Mouse (Mus musculus) forebrain, embryonic 13.5 days (tissue): Measurements from ENCODE around the gene Fam166b. TPM values are rescaled to one million over a fixed set of nuclear protein-coding genes. Genes with fewer than 3 reads are reported as not detected.

ENCODE experiments used
- ATAC-seq: fragments of 200-750 bp; cut with Nextera tagmentation; 2 replicates; pipeline ENCODE4 v1.8.0; 2017
- H3K27ac ChIP-seq: fragments of 300-500 bp; sonication (generic); 2 replicates; pipeline ENCODE4 v1.5.1; 2015; ENCODE audit warnings: inconsistent platforms, mild to moderate bottlenecking, moderate library complexity
- H3K27me3 ChIP-seq: fragments of 300-500 bp; sonication (generic); 2 replicates; pipeline ENCODE4 v1.6.1; 2015; ENCODE audit warnings: mild to moderate bottlenecking, inconsistent platforms
- H3K36me3 ChIP-seq: fragments of 300-500 bp; sonication (generic); 2 replicates; pipeline ENCODE4 v1.6.1; 2015; ENCODE audit warnings: mild to moderate bottlenecking, inconsistent platforms; ENCODE audit not compliant: poor library complexity, severe bottlenecking
- H3K4me1 ChIP-seq: fragments of 300-500 bp; sonication (generic); 2 replicates; pipeline ENCODE4 v1.6.1; 2015; ENCODE audit warnings: inconsistent platforms
- H3K4me2 ChIP-seq: fragments of 300-500 bp; sonication (generic); 2 replicates; pipeline ENCODE4 v1.6.1; 2015; ENCODE audit warnings: inconsistent platforms, mild to moderate bottlenecking, moderate library complexity
- H3K4me3 ChIP-seq: fragments of 300-500 bp; sonication (generic); 2 replicates; pipeline ENCODE4 v1.5.1; 2015; ENCODE audit warnings: mild to moderate bottlenecking, inconsistent platforms
- H3K9ac ChIP-seq: fragments of 300-500 bp; sonication (generic); 2 replicates; pipeline ENCODE4 v1.6.1; 2015; ENCODE audit warnings: mild to moderate bottlenecking, inconsistent platforms
- H3K9me3 ChIP-seq: fragments of 300-500 bp; sonication (generic); replicated peaks from 2 replicates; pipeline ENCODE4 v1.6.1; 2016; ENCODE audit warnings: inconsistent platforms
- WGBS: fragments of 180-500 bp; shearing (Covaris S2); methylation state at CpG from one replicate; pipeline ENCODE4 v1.1.7; 2015; 5-methylcytosine and 5-hydroxymethylcytosine counted together
- polyA plus RNA-seq: library from polyadenylated mRNA; unstranded; fragments of >200 nt; fragmentation: Nextera tagmentation; extraction: Ambion mirVana; gene quantifications from 2 replicates; pipeline ENCODE4 v1.2.1, GENCODE M21; 2015

The Fam166b gene
- polyA plus RNA-seq, 1 experiment from 2014 or later, result 0.31 TPM

DNA sequence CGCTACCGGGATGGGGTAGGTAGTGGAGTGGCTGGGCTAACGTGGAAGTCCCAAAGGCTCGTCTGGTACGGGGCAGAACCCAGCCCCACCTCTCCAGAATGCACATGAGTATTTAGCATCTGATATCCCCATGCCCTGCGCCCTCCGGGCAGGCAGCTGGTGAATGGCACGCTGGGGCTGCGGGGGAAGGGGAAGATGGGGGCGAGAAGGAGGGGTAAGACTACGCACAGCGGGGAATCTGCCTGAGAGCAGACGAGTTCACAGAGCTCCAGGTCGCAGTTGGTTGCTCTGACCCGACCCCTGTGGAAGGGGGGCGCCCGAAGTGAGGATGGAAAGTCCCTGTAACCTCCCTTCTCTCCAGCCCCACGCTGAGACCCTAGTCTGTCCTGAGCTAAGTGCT is 24.5 kb upstream of the Fam166b start:
- Histone ChIP-seq H3K27me3 (peaks cover 26% of the 10 kb centered on the region), H3K27ac (no peak overlapping the region), H3K4me1 (peaks cover 11% of the 10 kb centered on the region), H3K9me3 (no peaks in the 10 kb centered on the region), H3K4me3 (peak overlapping the region; percentile 16), H3K9ac (peak overlapping the region; percentile 46; the same call in 1 of the 2 replicates), H3K4me2 (peak overlapping the region; percentile 54), H3K36me3 (peaks cover 3% of the 10 kb centered on the region)
- 0% methylated on average over 17 of the region's 18 CpGs for WGBS
- no peak for ATAC-seq

DNA sequence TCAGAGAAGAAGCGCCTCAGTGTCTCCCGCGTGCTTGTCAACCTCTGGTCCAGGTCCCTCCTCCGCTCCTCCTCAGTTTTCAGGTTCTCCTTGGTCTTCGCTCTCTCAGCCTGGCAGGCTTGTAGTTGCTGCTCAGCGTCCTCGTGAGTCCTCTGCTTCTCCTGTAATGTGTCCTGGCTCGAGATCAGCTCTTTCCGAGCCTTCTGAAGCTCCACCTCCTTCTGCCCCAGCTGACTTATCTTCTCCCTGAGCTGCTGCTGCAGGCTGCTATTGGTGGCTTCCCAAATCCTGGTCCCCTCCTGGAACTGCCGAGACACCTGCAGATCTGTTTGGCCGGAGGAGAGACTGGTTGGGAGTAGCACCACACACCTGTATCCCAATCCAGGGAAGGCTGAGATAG is 23.4 kb upstream of the Fam166b start:
- H3K36me3 ChIP-seq, result peaks cover 14% of the 10 kb centered on the region
- peaks cover 11% of the 10 kb centered on the region for H3K4me1 ChIP-seq
- no peak overlapping the region for H3K4me2 ChIP-seq
- WGBS, result 56% methylated on average over 11 of the region's 11 CpGs
- no peak overlapping the region for H3K4me3 ChIP-seq
- H3K9ac ChIP-seq, result no peak overlapping the region
- H3K27ac ChIP-seq, result no peak overlapping the region
- no peaks in the 10 kb centered on the region for H3K9me3 ChIP-seq
- no peak for ATAC-seq
- H3K27me3 ChIP-seq, result peaks cover 26% of the 10 kb centered on the region

DNA sequence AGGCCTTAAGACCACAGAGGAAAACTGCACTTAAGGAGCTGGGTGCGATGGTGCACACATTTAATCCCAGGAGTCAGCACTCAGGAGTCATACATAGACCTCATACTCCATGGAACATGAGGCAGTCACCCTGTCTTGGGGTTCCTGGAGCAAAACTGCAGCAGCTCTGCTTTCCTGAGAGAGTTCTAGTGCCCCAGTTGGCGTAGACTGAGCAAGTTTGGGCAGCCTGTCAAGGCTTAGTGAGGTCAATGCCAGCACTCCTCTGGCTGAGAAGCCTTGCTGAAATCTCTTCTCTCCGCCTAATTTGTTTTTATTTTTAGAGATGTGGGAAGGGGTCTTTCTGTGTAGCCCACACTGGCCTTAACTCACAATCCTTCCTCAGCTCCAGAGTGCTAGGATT is 19.6 kb upstream of the Fam166b start:
- no peak overlapping the region for H3K27ac ChIP-seq
- H3K4me1 ChIP-seq, result peaks cover 20% of the 10 kb centered on the region
- no peak overlapping the region for H3K4me3 ChIP-seq
- no peak overlapping the region for H3K9ac ChIP-seq
- WGBS, result 90% methylated on average over 3 of the region's 3 CpGs
- H3K36me3 ChIP-seq, result peaks cover 43% of the 10 kb centered on the region
- no peaks in the 10 kb centered on the region for H3K9me3 ChIP-seq
- H3K4me2 ChIP-seq, result no peak overlapping the region
- H3K27me3 ChIP-seq, result peaks cover 13% of the 10 kb centered on the region
- no peak for ATAC-seq

DNA sequence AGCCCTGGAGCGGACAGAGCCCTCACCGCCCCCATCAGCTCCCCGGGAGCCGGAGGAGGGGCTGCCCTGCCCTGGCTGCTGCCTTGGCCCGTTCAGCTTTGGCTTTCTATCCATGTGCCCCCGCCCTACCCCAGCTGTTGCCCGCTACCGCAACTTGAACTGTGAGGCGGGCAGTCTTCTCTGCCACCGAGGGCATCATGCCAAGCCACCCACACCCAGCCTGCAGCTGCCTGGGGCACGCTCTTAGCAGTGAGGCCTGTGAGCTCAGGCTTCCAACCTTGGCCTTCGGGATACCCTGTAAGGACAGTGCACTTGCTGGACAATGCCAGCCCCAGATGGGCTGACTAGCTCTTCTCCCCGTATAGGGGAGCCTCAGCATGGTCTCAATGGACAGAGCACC is 18.3 kb upstream of the Fam166b start:
- Histone ChIP-seq H3K36me3 (peaks cover 43% of the 10 kb centered on the region), H3K4me1 (peaks cover 16% of the 10 kb centered on the region), H3K4me2 (no peak overlapping the region), H3K27ac (no peak overlapping the region), H3K27me3 (peaks cover under 1% of the 10 kb centered on the region; the same call in 1 of the 2 replicates), H3K9me3 (no peaks in the 10 kb centered on the region), H3K9ac (no peak overlapping the region), H3K4me3 (no peak overlapping the region)
- WGBS, result 88% methylated on average over 13 of the region's 13 CpGs
- ATAC-seq, result no peak

DNA sequence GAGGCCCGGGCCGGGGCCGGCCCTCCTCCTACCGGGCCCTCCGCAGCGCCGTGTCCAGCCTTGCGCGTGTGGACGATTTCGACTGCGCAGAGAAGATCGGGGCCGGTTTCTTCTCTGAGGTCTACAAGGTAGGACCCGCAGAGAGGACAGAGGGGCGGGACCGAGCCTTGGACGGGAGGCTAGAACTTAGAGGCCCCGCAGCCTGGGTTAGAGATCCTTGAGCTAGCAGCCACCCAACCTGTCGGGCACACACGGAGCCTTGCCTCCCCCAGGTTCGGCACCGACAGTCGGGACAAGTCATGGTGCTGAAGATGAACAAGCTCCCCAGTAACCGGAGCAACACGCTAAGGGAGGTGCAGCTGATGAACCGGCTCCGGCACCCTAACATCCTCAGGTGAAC is 14.6 kb upstream of the Fam166b start:
- Histone ChIP-seq H3K36me3 (peaks cover 41% of the 10 kb centered on the region), H3K4me1 (peaks cover 16% of the 10 kb centered on the region), H3K9ac (peak overlapping the region; percentile 98), H3K9me3 (no peaks in the 10 kb centered on the region), H3K4me3 (peak overlapping the region; percentile 88), H3K27me3 (no peaks in the 10 kb centered on the region), H3K4me2 (peak overlapping the region; percentile 79), H3K27ac (peak overlapping the region; percentile 95)
- under 1% methylated on average over 28 of the region's 28 CpGs for WGBS
- no peak for ATAC-seq

DNA sequence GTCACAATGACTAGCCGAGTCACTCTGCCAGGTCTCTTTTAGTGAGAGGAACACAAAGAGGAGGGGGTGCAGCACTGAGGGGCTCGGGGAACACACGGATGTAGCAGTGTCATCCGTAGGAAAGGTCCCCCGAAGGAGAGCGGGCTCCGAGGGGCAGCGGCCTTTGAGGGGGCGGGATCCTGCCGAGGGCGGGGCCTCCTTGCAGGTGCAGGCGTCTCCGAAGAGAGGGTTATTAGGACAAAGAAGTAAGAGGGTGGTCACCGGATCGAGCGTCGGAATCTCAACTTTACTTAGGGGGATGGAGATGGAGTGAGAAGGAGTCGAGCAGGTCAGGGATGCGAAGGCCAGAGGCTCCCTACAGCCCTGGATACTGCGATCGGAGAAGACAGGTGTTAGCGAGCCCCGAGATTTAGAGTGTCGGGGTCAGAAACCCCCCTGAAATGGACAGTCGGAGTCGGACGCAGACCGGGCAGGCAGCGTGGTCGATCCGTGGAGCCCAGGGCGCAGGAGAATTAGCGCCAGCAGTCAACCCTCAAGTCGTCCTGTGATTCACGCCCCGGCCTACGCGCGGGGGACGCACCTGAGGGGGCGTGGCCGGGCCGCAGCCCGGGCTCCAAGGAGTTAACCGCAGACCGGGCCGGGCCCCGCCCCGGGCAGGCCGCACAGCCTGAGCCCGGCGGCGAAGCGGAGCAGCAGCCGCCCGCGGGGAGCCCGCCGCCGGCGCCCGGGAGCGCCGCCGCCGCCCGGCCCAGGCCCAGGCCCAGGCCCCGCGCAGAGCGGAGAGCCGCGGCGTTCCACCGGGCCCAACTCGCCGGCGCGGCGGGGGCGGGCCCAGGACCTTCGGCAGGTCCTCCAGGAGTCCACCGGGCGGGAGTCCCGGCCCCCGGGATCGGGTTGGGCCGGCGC is 13.8 kb upstream of the Fam166b start:
- H3K9me3 ChIP-seq, result no peaks in the 10 kb centered on the region
- H3K27me3 ChIP-seq, result no peaks in the 10 kb centered on the region
- WGBS, result under 1% methylated on average over 64 of the region's 88 CpGs
- peak overlapping the region; percentile 88 for H3K4me3 ChIP-seq
- peak overlapping the region; percentile 98 for H3K9ac ChIP-seq
- H3K27ac ChIP-seq, result peak overlapping the region; percentile 95
- peak overlapping the region; percentile 79 for H3K4me2 ChIP-seq
- H3K36me3 ChIP-seq, result peaks cover 33% of the 10 kb centered on the region
- H3K4me1 ChIP-seq, result peaks cover 16% of the 10 kb centered on the region
- peak; percentile 77 for ATAC-seq

DNA sequence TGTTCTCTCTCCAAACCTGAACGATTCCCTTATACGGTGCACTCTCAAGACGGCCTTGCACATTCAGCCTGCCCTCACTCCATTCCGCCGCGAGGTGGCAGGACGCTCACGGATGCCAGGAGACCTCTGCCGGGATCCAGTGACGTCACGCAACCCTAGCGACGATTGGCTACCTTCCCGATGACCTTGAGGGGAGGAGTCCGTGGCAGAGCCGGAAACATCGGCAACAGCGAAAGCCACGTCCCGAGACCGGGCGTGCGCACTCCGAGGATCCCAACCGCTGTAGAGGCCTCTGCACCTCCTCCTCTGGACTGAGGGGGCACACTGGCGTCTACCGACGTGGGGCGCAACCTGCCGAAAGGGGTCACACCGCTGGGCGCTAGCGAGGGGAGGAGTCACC is 13.1 kb upstream of the Fam166b start:
- H3K36me3 ChIP-seq, result peaks cover 27% of the 10 kb centered on the region
- peaks cover 16% of the 10 kb centered on the region for H3K4me1 ChIP-seq
- peak overlapping the region; percentile 79 for H3K4me2 ChIP-seq
- no peaks in the 10 kb centered on the region for H3K27me3 ChIP-seq
- under 1% methylated on average over 33 of the region's 33 CpGs for WGBS
- H3K4me3 ChIP-seq, result peak overlapping the region; percentile 88
- H3K9ac ChIP-seq, result peak overlapping the region; percentile 98
- H3K27ac ChIP-seq, result peak overlapping the region; percentile 95
- no peaks in the 10 kb centered on the region for H3K9me3 ChIP-seq
- peak; percentile 95 for ATAC-seq

DNA sequence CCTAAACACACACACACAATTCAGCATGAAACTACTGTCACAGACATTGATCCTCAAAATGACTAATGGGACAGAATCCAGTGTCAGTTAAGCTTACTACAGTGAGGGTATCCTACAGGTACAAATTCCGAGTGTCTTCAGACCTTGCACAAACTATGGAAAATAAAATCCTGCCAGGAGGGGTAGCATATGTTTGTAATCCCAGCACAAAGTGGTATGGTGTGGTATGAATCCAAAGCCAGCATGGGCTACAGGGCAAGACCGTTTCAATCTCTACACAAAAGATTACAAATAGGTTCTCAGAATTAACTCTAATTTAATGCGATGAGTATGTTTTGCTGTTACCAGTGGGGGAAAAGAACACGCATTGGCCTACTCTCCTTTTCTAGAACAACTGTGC is 12.7 kb upstream of the Fam166b start, which contains the start of gene Tesk1:
Gene Tesk1 (plus strand): TSS at position 301 of the 400 bp plus-strand sequence.
- Histone ChIP-seq H3K36me3 (peaks cover 23% of the 10 kb centered on the region), H3K4me1 (peaks cover 16% of the 10 kb centered on the region), H3K4me3 (peak within 1 kb of the TSS; percentile 88), H3K27ac (peak within 1 kb of the TSS; percentile 95), H3K9ac (peak within 1 kb of the TSS; percentile 98), H3K27me3 (no peaks in the 10 kb centered on the region), H3K4me2 (peak within 1 kb of the TSS; percentile 79), H3K9me3 (no peaks in the 10 kb centered on the region)
- 26% methylated on average over 4 of the region's 4 CpGs for WGBS
- ATAC-seq, result peak; percentile 6

DNA sequence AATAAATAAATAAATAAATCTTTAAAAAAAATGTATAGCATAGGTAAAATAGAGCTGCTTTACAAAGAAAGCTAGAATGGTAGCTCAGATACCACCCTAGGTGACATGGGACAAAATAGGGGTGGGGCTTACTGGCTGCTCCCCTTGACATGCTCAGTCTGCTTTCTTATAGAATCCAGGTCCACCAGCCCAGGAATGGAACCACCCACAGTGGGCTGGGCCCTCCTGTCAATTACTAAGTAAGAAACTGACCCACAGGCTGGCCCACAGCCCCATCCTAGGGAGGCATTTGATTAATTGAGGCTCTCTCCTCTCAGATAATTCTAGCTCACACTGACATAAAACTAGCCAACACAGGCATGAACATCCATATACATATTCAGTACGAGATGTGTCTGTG is 3.9 kb upstream of the Fam166b start:
- H3K4me2 ChIP-seq, result no peak overlapping the region
- no peaks in the 10 kb centered on the region for H3K36me3 ChIP-seq
- no peak overlapping the region for H3K27ac ChIP-seq
- ATAC-seq, result no peak
- H3K9ac ChIP-seq, result no peak overlapping the region
- H3K4me1 ChIP-seq, result peaks cover 12% of the 10 kb centered on the region
- 84% methylated on average over 1 of the region's 1 CpGs for WGBS
- H3K4me3 ChIP-seq, result no peak overlapping the region
- H3K9me3 ChIP-seq, result no peaks in the 10 kb centered on the region
- H3K27me3 ChIP-seq, result peaks cover 19% of the 10 kb centered on the region

DNA sequence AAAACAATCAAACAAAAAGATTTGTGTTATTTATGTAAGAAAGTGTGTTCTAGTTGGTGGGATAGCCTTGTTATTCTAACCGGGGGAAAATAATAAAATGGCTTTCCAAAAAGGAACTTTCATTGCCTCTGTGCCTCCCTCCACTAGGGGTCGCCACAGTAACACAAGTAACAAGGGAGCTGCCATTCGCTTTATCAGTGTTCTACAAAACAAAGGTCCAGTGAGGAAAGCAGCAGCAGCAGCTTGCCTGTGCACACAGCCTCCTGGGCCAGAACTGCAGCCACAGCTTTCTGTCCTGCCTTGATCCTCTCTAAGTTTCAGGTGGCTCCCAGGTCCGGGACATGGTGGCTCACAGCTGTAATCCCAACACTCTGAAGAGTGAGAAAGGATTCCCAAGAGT is 2.8 kb upstream of the Fam166b start:
- H3K36me3 ChIP-seq, result peaks cover 6% of the 10 kb centered on the region
- no peaks in the 10 kb centered on the region for H3K9me3 ChIP-seq
- peaks cover 17% of the 10 kb centered on the region for H3K4me1 ChIP-seq
- WGBS, result 0% methylated on average over 4 of the region's 4 CpGs
- no peak overlapping the region for H3K9ac ChIP-seq
- no peak overlapping the region for H3K4me2 ChIP-seq
- ATAC-seq, result peak; percentile 63
- H3K4me3 ChIP-seq, result no peak overlapping the region
- peak overlapping the region; percentile 78 for H3K27ac ChIP-seq
- H3K27me3 ChIP-seq, result peaks cover 30% of the 10 kb centered on the region

DNA sequence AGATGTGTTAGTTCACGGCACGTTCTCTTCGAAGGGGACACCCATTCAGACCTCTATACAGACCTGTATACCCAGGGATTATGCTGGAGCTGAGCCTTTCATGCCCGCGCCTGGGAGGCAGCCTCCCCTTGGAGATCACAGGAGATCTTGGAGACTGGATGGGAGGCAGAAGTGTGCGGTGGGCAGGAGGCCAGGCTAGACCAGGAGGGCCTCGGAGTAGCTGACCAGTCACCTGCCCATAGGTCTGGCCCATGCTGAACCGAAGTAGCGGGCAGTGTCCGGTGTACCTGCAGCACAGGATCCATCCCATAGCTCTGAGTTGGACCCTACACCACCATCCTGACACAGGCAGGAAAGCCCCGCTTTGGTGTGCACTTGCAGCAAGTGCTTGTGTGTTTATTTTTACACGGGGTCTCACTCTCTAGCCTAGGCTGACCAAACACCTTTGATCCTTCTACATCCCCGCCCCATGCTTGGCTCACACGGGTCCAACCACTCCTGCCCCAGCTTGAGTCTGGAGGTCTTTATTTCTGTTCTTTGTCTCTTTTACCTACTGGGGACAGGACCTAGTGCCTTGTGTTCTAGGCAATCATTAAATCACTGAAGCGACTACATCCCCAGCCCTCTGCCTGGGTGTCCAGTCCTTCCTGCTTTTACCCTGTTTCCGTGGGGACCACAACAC is 613 bp downstream of the Fam166b start:
- H3K9ac ChIP-seq, result peak overlapping the region; percentile 43; the same call in 1 of the 2 replicates
- no peak overlapping the region for H3K27ac ChIP-seq
- no peak overlapping the region for H3K4me3 ChIP-seq
- ATAC-seq, result no peak
- H3K9me3 ChIP-seq, result no peaks in the 10 kb centered on the region
- peaks cover 25% of the 10 kb centered on the region for H3K4me1 ChIP-seq
- H3K4me2 ChIP-seq, result no peak overlapping the region
- peaks cover 63% of the 10 kb centered on the region for H3K27me3 ChIP-seq
- H3K36me3 ChIP-seq, result peaks cover 40% of the 10 kb centered on the region
- WGBS, result 23% methylated on average over 16 of the region's 16 CpGs

DNA sequence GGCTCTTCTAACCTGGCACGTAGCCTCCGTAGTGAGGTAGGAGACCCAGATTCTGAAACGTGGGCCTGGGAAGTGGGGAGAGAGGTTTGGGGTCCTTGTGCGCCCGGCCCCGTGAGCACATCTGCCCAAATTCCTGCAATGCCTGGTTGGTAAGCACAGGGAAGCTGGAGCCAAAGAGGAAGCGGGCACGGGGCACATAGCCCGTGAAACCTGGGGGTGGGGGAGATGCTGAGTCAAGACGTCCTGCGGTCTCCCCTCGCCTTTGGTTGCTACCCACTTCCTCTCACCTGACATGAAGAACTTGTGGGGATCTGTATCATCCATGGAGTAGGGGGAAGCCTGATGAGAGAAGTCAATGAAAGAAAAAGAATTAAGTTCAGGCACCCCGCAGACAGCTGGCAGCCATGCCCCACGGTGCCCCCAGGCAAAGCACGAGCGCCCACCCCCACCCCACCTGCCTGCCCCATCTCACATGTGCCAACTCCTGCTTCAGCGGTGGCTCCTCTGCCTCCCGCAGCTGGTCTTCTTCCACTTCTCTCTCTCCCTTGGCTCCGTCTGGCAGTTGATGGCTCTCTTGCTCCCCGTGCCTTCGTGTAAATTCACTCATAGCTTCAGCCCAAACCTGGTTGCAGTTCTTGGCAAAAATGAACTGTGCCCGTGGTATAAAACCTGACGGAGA is 1.3 kb downstream of the Fam166b start:
- Histone ChIP-seq H3K36me3 (peaks cover 47% of the 10 kb centered on the region), H3K27ac (no peak overlapping the region), H3K27me3 (peaks cover 63% of the 10 kb centered on the region), H3K4me2 (peak overlapping the region; percentile 33), H3K9me3 (no peaks in the 10 kb centered on the region), H3K4me1 (peaks cover 25% of the 10 kb centered on the region), H3K9ac (peak overlapping the region; percentile 16; the same call in 1 of the 2 replicates), H3K4me3 (no peak overlapping the region)
- WGBS, result 15% methylated on average over 23 of the region's 23 CpGs
- ATAC-seq, result no peak
